Mouse (Mus musculus) CH12.LX (cell line): Measurements from ENCODE around the gene Zfhx3.

Experiments
- CTCF ChIP-seq, 2 experiments: IDR thresholded peaks in 1 of 2; conservative IDR thresholded peaks in 1 of 2; 2 replicates each; pipeline ENCODE4 v1.5.1; 2011 to 2012; ENCODE audit warnings: low read depth in 2 of 2, low read length in 2 of 2, improper control_type of control experiment in 1 of 2, inconsistent platforms in 1 of 2, mild to moderate bottlenecking in 1 of 2, moderate library complexity in 1 of 2
- KAT2A ChIP-seq: IDR thresholded peaks from 2 replicates; pipeline ENCODE4 v1.6.1; 2012; ENCODE audit warnings: low read length, improper control_type of control experiment, inconsistent platforms; ENCODE audit not compliant: insufficient replicate concordance
- MAFK ChIP-seq: IDR thresholded peaks from 2 replicates; pipeline ENCODE4 v1.6.1; 2011; ENCODE audit warnings: low read length, improper control_type of control experiment; ENCODE audit not compliant: insufficient replicate concordance
- MAX ChIP-seq: IDR thresholded peaks from 2 replicates; pipeline ENCODE4 v1.6.1; 2011; ENCODE audit warnings: low read length, improper control_type of control experiment

DNA sequence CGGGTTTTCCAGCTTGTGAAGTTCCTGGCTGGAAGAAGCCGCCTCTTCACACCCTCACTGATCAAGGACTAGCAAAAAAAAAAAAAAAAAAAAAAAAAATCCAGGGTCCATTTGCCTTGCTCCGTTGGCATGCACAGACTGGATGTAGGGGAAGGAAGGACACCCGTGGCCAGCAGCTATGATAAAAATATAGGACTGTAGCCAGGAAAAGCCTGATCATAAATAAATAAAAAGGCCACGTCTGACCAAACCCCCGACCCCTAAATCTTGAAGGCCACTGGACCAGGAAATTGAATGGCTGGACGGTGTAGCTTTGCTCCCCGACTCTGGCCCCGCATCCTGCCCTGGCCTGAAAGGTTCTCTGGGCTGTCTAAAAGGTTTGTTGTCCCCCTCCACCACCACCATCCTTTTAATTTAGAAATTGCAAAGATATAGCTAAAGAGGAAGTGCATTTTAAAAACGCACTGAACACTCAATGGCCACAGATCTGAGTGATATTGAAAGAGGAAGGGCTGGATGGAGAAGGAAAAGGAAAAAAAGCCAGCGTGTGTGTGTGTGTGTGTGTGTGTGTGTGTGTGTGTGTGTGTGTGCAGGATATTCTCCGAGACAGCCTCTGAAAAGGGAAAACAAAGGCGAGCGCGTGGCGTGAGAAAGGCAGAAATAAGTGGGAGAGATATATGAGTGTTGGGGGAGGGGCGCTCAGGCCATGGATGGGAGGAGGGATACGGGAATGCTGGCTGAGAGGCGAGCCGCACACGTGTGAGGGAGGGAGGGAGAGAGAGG lies 749.2 kb downstream of the Zfhx3 start:
- TF ChIP-seq MAX = no peak
- no peak for TF ChIP-seq KAT2A
- TF ChIP-seq CTCF (conservative IDR thresholded peaks at IDR 0.05 in 1 of 2, IDR thresholded peaks at IDR 0.05 in 1 of 2; ENCODE audit: low read depth in 2 of 2, low read length in 2 of 2) = no peak
- 0 out of 2 replicates have a peak, but pooled peaks have one; percentile 27 for TF ChIP-seq MAFK
